Mouse (Mus musculus): ENCODE data around the gene Ect2l.

GRCm38 (mm10) chr10:18236328-18236927 is 25.7 kb upstream of the Ect2l start:
- TF ChIP-seq CTCF (IDR thresholded peaks at IDR 0.05; ENCODE audit: low read depth, low read length) = no peak
- no peak for TF ChIP-seq POLR2AphosphoS5 (IDR thresholded peaks at IDR 0.05; ENCODE audit: insufficient replicate concordance, low read depth, low read length)
- TF ChIP-seq GATA1 (IDR thresholded peaks at IDR 0.05; ENCODE audit: borderline replicate concordance, low read length) = no peak
